Mouse (Mus musculus) lung, postnatal 0 days (tissue): Measurements from ENCODE around the gene Chm.

ENCODE experiments used
- CTCF ChIP-seq: IDR thresholded peaks from 2 replicates; pipeline ENCODE4 v1.5.1; 2016; ENCODE audit warnings: antibody characterized with exemption, mild to moderate bottlenecking
- EP300 ChIP-seq: IDR thresholded peaks from 2 replicates; pipeline ENCODE4 v1.6.1; 2016; ENCODE audit warnings: antibody characterized with exemption, mild to moderate bottlenecking, control low read depth

DNA sequence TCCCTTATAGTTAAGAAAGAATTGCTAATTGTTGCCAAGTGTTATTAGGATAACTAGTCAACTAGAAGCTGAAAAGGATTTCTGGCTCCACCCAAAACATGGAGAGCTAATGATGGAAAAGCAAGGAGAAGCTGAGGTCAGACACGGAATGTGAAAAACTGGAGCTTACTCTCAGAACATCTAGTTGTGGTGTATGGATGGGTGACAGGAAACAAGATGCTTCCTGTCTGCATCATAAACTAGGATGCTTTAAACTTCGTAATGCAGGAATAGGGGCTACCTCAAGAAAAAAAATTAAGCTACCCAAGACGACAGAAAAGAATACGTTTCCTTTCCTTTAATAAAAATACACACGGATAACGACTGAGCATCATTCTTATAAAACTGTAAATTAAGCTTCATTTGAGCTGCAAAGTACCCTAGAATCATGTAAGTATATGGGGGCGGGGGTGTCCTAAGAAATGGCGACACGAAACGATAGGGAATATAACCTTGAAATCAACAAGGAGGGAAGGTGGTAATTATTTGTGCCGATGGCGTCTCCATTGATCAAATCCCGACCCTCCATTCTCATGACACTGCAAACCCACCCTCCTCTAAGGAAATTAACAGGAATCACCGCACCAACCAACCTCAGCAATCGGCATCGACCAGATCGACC, 618 bp downstream of the Chm start:
- TF ChIP-seq EP300 = no peak
- TF ChIP-seq CTCF = no peak
